Mouse (Mus musculus): ENCODE measurements around the gene Serpinb6b.

GRCm38 (mm10) chr13:33022371-33022770, 57.4 kb downstream of the Serpinb6b start:
- TF ChIP-seq CTCF (IDR thresholded peaks at IDR 0.05; ENCODE audit: borderline replicate concordance, insufficient read depth, low read length) (no peak), POLR2A (IDR thresholded peaks at IDR 0.05; ENCODE audit: low read depth, low read length) (no peak)

Measured in embryonic fibroblast, embryonic 13.5 days (primary cell).